Mouse (Mus musculus): ENCODE measurements around the gene Med26. TPM values are rescaled to one million over a fixed set of nuclear protein-coding genes. Genes with fewer than 3 reads are reported as not detected.

Gene Med26
- polyA plus RNA-seq, 1 experiment from 2014 or later = 9.8 TPM

DNA sequence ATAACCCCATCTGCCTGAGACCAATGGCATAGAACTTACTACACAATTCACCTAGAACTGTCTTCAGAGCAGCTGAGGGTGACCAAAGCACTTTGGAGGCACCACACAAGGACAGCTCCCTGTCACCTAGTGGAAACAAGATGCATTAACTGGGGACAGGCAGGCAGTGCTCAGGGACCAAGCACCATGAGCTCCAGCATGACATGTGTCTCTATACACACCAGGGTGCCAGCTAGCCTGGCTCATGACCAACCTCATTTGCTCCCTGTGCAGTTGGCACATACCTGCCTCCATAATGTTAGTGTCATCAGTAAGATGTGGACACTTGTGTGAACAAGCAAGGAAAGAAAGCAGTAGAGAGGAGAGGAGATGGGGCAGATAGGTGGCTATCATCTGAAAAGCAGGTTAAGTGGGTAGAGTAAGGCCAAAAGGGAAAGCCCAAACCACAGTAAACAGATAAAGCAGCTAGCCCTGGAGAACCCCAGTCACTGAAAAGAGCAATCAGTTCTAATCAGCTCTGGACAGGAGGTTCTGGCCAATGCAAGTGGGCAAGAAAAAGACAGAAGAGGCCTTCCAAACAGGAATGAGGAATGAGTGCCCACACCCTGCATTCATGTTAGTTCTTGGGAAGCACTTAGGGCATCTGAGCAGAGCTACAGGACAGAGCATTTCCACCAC, 43.3 kb downstream of the Med26 start:
- in situ Hi-C loops (cut with MboI; ENCODE audit: low pct_unique_long_range_greater_than_20kb) = no loop called here
- no peak for TF ChIP-seq CTCF (IDR thresholded peaks at IDR 0.05)
- H3K27me3 ChIP-seq = no peaks in the 10 kb centered on the region
- ChIA-PET CTCF (interaction anchor here (1.5 kb wide), 1 partner anchor 39 kb away, joined by 3 read pairs; no protein-coding TSS in a partner anchor), POLR2A (interaction anchor here (1.2 kb wide), 1 partner anchor 10 kb away, joined by 3 read pairs; no protein-coding TSS in a partner anchor)
- ATAC-seq (no peak), DNase-seq (ENCODE audit: low read depth, low spot score) (no peak)

- in situ Hi-C loops (cut with MboI; ENCODE audit: low pct_unique_long_range_greater_than_20kb) = no loop called here
- ChIA-PET CTCF (interaction anchor here (1.5 kb wide), 1 partner anchor 38 kb away, joined by 3 read pairs; no protein-coding TSS in a partner anchor), POLR2A (interaction anchor here (1.2 kb wide), 1 partner anchor 10 kb away, joined by 3 read pairs; no protein-coding TSS in a partner anchor)
- ATAC-seq (no peak), DNase-seq (ENCODE audit: low read depth, low spot score) (no peak)
- H3K27me3 ChIP-seq = no peaks in the 10 kb centered on the region
- no peak for TF ChIP-seq CTCF (IDR thresholded peaks at IDR 0.05)
These were observed 43.9 kb downstream of the Med26 start for GRCm38 (mm10) chr8:72504137-72504536.

DNA sequence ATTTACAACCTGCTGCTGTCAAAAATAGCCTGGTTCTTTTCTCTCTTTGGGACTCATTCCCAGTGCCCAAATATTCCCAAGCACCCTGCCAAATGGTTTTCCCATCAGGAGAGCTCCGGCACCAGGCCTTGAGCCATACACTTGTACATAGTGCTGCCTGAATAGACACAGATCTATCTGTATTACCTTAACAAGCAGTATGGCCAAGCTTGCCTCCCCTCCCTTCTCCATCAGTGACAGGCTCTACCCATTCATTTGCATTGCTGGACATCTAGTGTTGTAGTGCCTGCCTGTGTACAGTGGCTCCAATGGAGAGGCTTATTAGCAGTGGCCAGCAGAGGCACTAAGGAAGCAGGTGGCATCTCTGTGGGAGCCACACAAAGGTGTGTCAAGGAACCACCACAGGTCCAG, 47.5 kb downstream of the Med26 start:
- no peaks in the 10 kb centered on the region for H3K27me3 ChIP-seq
- DNase-seq (ENCODE audit: low read depth, low spot score) (no peak), ATAC-seq (no peak)
- no peak for TF ChIP-seq CTCF (IDR thresholded peaks at IDR 0.05)
- ChIA-PET POLR2A (interaction anchor here (0.6 kb wide), 1 partner anchor 10 kb away, joined by 3 read pairs; no protein-coding TSS in a partner anchor), CTCF (no interaction called here)
- in situ Hi-C loops (cut with MboI; ENCODE audit: low pct_unique_long_range_greater_than_20kb) = no loop called here

DNA sequence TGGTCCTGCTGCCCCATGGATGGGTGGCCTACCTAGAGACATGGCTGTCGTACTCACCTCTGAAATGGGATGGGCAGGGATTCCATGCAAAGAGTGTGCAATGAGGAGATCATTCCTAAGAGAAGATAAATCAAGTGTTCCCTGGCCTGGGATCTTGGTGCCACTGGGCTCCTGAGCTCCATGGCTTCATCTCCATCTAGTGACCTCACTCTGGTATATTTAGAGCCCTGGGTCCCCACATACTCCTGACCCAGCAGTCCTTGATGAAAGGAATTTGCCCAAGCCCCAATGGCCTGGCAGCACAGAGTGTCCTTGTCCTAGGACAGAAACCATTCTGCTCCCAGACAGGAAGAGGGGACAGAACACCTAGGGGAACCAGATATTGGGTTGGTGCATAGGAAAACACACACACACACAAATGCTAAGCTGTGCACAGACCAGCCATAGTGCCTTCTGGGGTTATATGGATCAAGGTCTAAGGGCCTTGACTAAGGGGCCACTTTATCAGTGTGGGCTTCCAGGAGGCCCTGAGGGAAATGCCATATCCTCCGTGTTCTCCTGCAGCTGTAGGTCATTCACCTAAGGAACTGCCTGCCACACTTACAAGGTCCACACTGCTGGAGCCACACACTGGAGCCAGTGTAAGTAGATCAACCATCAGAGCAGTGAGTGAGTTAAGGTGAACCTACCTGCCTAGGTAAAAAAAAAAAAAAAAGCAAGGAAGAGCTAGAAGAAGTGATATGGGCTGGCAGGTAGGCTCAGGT, 48.4 kb downstream of the Med26 start:
- ChIA-PET POLR2A (interaction anchor here (0.6 kb wide), 1 partner anchor 11 kb away, joined by 3 read pairs; no protein-coding TSS in a partner anchor), CTCF (interaction anchor here (1.0 kb wide), 1 partner anchor 19 kb away, joined by 3 read pairs; no protein-coding TSS in a partner anchor)
- H3K27me3 ChIP-seq = no peaks in the 10 kb centered on the region
- in situ Hi-C loops (cut with MboI; ENCODE audit: low pct_unique_long_range_greater_than_20kb) = loop anchor here (5.0 kb wide), 1 partner anchor 48 kb away; the partner anchor contains the start of gene Med26
- DNase-seq (ENCODE audit: low read depth, low spot score) (no peak), ATAC-seq (no peak)
- TF ChIP-seq CTCF (IDR thresholded peaks at IDR 0.05) = no peak

GRCm38 (mm10) chr8:72498527-72498926, 49.5 kb downstream of the Med26 start:
- in situ Hi-C loops (cut with MboI; ENCODE audit: low pct_unique_long_range_greater_than_20kb) = loop anchor here (5.0 kb wide), 1 partner anchor 49 kb away; the partner anchor contains the start of gene Med26
- CTCF ChIA-PET = interaction anchor here (0.8 to 1.1 kb wide), 3 partner anchors 14 to 63 kb away, joined by 3 read pairs; no protein-coding TSS in a partner anchor
- no peaks in the 10 kb centered on the region for H3K27me3 ChIP-seq
- no peak for ATAC-seq
- POLR2A ChIA-PET = interaction anchor here (1.0 kb wide), 1 partner anchor 8 kb away, joined by 4 read pairs; no protein-coding TSS in a partner anchor
- DNase-seq (ENCODE audit: low read depth, low spot score) = no peak
- TF ChIP-seq CTCF (IDR thresholded peaks at IDR 0.05) = no peak

- DNase-seq (ENCODE audit: low read depth, low spot score) = no peak
- ChIA-PET CTCF (interaction anchor here (1.0 to 1.1 kb wide), 2 partner anchors 14 to 63 kb away, joined by 3 read pairs; no protein-coding TSS in a partner anchor), POLR2A (interaction anchor here (1.0 kb wide), 1 partner anchor 9 kb away, joined by 4 read pairs; no protein-coding TSS in a partner anchor)
- ATAC-seq = no peak
- no peak for TF ChIP-seq CTCF (IDR thresholded peaks at IDR 0.05)
- no peaks in the 10 kb centered on the region for H3K27me3 ChIP-seq
- in situ Hi-C loops (cut with MboI; ENCODE audit: low pct_unique_long_range_greater_than_20kb) = loop anchor here (5.0 kb wide), 1 partner anchor 49 kb away; the partner anchor contains the start of gene Med26
These were observed 50.2 kb downstream of the Med26 start for GRCm38 (mm10) chr8:72497911-72498310.

DNA sequence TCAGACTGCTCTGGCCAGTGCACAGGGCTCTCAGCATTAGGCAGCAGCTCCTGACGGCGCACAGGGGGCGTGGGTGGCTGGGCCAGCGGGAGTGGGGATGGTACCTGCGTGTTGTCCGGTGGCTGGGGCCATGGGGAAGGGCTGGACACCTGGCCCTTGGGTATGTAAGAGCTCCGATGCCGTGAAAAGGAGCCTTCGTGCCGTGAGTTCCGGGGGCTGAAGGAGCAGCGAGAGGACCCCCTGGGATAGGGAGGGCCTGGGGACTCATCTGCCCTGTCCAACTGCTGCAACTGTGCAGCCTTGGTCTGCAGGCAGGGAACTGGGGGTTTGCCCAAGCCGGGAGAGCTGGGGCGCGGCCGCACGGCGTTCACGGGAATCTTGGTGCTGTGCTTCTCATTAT, 51.9 kb downstream of the Med26 start:
- TF ChIP-seq CTCF (IDR thresholded peaks at IDR 0.05) = no peak
- in situ Hi-C loops (cut with MboI; ENCODE audit: low pct_unique_long_range_greater_than_20kb) = loop anchor here (5.0 kb wide), 1 partner anchor 51 kb away; the partner anchor contains the start of gene Med26
- CTCF ChIA-PET = interaction anchor here (1.1 kb wide), 1 partner anchor 53 kb away, joined by 3 read pairs; no protein-coding TSS in a partner anchor
- no peaks in the 10 kb centered on the region for H3K27me3 ChIP-seq
- DNase-seq (ENCODE audit: low read depth, low spot score) (no peak), ATAC-seq (no peak)
- POLR2A ChIA-PET = interaction anchor here (0.7 to 1.2 kb wide), 2 partner anchors 16 to 22 kb away, joined by 3 to 4 read pairs; partner anchors contain the start of gene Cherp

- no peak for ATAC-seq
- DNase-seq (ENCODE audit: low read depth, low spot score) = no peak
- no peak for TF ChIP-seq CTCF (IDR thresholded peaks at IDR 0.05)
- in situ Hi-C loops (cut with MboI; ENCODE audit: low pct_unique_long_range_greater_than_20kb) = loop anchor here (5.0 kb wide), 1 partner anchor 52 kb away; the partner anchor contains the start of gene Med26
- no peaks in the 10 kb centered on the region for H3K27me3 ChIP-seq
- POLR2A ChIA-PET = interaction anchor here (1.2 kb wide), 1 partner anchor 21 kb away, joined by 4 read pairs; the partner anchor contains the start of gene Cherp
- CTCF ChIA-PET = interaction anchor here (1.1 kb wide), 1 partner anchor 54 kb away, joined by 3 read pairs; no protein-coding TSS in a partner anchor
These were observed 52.5 kb downstream of the Med26 start for GRCm38 (mm10) chr8:72495411-72496111.

- CTCF ChIA-PET = no interaction called here
- ATAC-seq (no peak), DNase-seq (ENCODE audit: low read depth, low spot score) (no peak)
- TF ChIP-seq CTCF (IDR thresholded peaks at IDR 0.05) = no peak
- in situ Hi-C loops (cut with MboI; ENCODE audit: low pct_unique_long_range_greater_than_20kb) = no loop called here
- H3K27me3 ChIP-seq = no peaks in the 10 kb centered on the region
- POLR2A ChIA-PET = no interaction called here
These were observed 54.7 kb downstream of the Med26 start for GRCm38 (mm10) chr8:72493381-72493780.

Data from Patski (cell line).